Mouse (Mus musculus): ENCODE results near the gene Fam135a. TPM values are rescaled to one million over a fixed set of nuclear protein-coding genes. Genes with fewer than 3 reads are reported as not detected.
"Not testable (repeated sequence)": the region's sequence is repeated elsewhere in the genome, so short reads cannot be mapped to it uniquely, and the experiment has no call there.

Fam135a gene
- total RNA-seq, 2 experiments from 2014 or later = 15.5 to 22.5 TPM

GRCm38 (mm10) chr1:24068830-24069229 lies 31.3 kb downstream of the Fam135a start:
- no peak for DNase-seq

GRCm38 (mm10) chr1:24066706-24067105 lies 33.4 kb downstream of the Fam135a start:
- DNase-seq = no peak

DNA sequence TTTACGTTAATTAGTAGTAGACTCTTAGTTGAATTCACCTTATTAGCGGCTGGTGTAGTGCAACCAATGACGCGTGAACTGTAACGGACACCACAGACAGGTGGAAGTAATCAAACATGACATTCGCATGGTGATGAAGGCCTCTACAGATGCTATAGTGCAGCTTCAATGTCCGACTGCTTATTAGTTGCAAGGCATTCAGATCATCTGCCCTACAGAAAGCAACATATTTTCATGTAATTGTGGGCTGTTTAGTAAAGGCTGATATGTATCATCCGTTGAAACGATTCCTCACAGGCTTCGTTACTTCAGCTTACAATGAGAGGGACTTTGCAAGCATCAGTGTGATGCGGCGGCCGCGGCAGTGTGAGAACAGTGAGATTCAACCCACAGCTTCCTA lies 44.4 kb downstream of the Fam135a start:
- no peak for DNase-seq

DNA sequence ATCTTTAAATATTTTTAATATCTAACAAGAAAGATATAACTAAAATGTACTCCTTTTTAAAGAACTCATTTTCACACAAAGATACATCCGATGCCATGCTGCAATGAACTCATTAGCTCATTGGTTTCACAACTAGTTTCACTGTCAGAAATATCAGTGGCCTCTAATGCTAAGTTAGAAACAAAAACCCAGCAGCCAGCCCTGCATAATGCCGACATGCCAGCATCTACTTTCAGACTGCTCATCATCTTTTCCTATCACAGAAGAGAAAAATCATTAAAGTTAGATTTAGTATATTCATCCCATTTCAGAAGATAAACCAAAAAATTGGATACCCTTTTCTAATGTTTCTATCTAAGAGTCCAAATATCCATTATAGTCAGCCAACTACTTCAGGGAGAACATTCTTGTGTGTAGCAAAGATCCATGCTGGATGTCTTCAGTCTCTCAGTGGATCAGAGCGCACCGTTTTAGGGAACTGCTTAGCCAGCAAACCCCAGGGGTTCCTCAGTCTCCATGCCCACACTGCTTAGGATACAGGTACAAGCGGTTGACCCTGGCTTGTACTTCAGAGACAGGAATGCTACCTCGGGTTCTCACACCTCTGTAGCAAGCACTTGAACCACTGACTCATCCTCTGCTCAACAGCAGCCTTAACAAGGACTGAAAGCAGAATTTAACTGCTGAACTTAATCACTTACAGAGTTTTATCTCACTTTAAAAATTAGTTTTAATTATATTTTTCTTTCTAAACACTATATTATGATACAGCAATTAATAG lies 53.2 kb downstream of the Fam135a start:
- no peak for DNase-seq

DNA sequence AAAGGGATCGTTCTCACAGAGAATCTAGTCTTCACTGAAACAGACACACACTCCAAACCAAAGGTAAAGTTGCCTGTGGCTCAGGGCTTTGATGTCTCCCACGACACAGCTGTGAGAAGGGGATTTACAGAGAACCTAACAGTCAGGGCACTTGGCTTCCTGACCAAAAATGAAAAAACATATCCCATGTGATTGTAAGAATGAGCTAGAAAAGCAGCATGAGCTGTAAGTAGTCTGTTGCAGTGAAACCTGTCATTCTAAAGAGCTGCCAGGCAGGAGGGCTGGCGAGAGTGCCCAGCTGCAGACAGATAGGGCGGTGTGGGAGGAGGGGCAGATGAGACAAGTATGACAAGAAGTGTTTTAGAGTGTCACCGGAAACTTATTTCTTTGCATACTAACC lies 54.5 kb downstream of the Fam135a start:
- DNase-seq = no peak

- no peak for DNase-seq
Measured at GRCm38 (mm10) chr1:24043007-24043406, 57.1 kb downstream of the Fam135a start.

DNA sequence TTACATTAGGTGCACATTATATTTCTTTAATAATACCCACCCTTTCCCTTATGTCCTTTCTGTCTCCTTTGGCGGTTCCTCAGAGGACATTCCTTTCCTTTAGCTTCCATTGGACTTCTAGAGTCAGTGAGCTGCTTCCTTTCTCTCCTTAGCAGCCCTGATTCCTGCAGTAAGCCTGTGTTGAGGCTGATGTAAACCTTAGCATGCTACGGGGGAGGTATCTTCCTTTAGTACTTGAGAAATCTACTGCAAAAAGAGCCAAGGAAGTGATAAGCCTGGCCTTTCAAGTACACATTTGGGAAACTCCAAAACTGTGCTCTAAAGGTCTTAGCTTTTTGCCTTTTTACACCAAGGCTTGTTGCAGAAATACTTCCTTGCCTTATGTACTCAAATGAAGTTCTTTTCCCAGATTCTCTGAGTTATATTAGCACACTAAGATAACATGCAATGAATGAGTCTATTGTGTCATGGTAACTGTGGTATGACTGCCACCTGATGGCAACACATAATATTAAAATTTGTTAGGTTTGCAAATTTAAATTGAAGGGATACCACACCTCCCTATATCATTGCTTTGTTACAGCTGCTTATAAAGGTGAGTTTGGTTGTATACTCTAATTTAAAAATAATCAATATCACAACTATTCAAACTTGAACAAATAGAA lies 66.2 kb downstream of the Fam135a start:
- DNase-seq = peak in 1 of 2 experiments; percentile 3

DNA sequence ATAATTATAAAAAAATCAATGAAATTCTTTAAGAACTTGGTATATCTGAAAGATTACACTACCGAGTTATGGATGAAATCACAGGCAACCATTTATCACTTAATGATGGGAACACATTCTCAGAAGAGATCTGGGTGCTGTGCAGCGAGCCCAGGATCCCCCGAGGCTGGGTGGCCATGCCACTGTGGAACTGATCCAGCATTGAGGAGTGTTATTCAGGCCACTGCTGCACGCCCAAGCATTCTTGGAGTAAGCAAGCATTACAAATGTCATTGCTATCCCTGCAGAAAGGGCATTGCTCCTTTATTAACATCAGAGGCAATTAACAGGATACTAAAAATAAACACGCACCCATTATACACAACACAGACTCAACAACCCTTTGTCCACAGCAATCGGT lies 89.3 kb downstream of the Fam135a start:
- DNase-seq = no peak

GRCm38 (mm10) chr1:24010016-24010415 lies 90.1 kb downstream of the Fam135a start:
- peak in 1 of 2 experiments; percentile 28 for DNase-seq

DNA sequence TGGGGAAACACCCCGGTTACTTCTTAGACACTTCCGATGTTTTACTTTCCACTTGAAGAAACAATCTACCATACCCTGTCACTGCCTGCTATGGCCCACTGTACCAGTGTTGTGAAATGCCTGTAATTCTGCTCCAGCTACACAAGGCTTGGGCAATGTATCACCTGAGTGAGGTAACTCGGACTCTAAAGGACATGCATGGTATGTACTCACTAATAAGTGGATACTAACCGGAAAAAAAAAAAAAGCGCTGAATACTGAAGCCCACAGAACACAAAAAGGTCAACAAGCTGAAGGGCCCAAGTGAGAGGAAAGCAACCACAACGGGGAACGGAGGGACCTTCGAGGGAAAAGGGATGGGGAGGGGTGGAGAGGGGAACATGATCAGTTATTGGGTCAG lies 92.5 kb downstream of the Fam135a start:
- DNase-seq = no peak

DNA sequence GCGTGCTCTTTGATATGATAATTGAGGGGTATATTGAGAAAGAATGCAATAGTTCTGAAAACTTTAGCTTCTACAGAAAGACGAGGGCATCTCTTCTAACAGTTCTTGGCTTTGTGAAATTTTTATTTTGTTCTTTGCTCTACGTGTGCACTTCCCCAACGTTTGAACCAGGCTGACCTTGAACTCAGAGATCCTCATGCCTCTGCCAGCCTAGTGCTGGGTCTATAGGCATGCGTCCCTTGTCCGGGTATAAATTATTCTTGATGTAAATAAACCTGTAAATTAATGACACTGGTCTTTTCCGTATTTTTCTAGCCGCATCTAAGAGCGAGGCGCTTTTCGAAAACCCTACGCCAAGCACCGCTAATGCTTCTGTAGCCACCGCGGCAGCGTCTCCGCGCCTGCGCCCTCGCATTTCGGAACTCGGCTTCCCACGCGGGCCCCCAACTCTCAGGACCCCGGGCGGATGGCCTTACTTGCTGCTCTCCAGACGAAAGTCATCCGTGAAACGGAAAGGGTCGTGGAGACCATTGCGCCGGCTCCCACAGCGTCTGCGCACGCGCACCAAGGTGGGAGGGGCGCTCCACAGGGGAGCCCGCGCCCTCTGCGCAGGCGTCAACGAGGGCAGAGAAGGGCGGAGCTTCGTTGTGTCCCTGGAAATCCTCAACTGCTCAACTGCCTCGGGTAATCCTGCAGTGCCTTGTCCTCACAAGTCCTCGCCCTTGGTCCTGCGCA lies 94.9 kb downstream of the Fam135a start, which contains the start of gene Sdhaf4:
Gene Sdhaf4, minus strand, starts transcription at position 587 of the 735 bp plus-strand sequence.
- DNase-seq = peak; percentile 93 to 96

DNA sequence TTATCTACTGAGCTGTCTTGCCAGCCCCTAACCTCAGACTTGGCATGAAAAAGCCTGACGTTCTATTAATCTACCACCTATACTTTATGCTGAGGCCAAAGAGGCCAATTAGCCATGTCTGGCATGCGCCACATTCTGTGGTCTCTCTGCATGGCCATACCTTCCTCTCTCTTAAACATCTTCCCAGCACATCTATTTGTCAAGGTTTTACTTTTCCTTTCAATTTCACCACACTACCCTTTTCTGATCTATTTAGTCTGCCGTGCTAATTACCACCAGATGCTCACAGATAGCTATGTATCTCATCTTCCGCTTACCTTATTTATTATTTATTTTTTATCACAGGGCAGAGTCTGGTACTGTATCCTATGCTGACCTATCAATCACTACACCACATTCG lies 100.8 kb downstream of the Fam135a start:
- no peak for DNase-seq

GRCm38 (mm10) chr1:23998866-23999265 lies 101.3 kb downstream of the Fam135a start:
- DNase-seq = no peak

DNA sequence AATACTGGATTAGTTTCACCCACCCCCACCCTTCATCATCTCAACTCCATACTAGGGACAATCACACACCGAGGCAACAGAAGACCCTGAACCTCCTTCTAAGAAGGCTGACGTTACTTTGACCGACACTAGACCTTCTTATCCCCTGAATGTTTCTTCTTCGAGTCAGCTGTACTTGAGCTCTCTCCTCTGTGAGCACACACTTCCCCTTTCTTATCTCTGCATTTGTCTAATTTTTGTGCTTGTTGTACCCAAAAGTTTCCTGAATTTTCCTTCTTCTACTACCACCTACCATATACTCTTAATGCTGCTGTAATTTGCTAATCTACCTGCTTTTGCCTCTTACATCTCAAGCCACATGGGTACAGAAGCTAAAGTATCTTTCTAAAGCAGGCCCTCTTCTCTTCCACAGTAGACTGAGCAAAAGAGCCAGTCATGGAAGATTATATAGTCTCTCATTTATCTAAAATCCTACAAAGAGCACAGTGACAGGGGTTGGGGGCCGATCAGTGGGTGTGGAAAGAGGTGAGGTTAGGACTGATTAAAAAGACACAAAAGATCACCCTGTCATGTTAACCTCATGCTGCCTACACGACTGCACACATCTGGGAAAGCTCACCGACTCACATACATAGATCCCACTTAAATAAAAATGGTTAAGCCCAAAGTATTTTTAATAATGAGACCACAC lies 101.9 kb downstream of the Fam135a start:
- DNase-seq = no peak

- DNase-seq = no peak
Measured at GRCm38 (mm10) chr1:23997493-23997892, 102.6 kb downstream of the Fam135a start.

DNA sequence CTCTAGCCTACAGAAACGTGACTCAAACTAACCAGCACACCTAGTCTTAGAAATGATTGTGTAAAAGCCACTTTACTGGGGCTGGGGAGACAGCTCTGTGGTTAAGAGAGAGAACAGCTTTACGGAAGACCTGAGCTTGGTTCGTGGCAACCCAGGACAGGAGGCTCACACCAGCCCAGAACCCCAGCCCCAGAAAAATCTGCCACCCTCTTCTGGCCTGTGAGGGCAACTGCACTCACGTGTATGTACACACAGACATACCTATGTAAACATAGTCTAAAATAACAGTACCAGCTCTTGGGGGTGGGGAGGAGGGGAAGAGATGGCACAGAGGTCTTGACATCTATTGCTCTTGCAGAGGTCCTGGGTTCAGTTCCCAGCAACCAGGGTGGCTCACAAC lies 104.7 kb downstream of the Fam135a start:
- DNase-seq = no peak

GRCm38 (mm10) chr1:23983118-23983517 lies 117.0 kb downstream of the Fam135a start:
- DNase-seq = no peak

DNA sequence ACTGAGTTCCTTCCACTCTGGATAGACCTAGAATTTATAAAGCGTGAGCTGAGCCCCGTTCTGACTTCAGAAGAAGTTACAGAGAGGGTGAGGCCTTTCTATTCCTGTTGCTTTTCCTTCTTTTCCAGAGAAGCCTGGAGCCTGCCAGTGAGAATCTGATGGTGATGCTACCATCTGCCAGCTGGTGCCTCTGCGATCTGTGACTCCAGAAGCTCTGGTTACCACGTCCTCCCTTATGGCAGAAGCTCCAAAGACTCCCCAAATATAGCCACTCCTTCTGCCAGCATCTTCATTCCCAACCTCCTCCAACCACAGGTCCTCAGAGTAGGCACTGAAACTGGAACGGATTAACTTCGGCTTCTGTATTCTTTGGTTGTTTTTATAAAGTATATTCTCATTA lies 121.9 kb downstream of the Fam135a start:
- no peak for DNase-seq

DNA sequence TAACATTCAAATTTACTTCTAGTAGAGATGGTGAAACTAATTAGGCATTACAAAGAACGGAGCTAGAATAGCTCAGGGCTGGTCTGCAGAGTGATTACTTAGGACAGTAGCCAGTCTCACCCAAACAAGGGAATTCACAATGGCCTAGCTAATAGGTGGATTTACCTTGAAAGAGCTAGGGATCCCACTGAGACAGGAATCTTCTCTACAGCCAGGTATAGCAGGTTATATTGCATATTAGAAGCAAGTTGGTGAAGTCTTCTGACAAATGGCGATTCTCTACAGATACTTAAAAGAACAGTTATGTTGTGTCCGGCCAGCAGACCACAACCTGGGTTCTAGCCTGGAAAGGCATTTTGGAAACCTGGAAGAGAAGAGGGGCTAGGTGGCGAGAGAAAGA lies 129.0 kb downstream of the Fam135a start:
- DNase-seq = not testable (repeated sequence)

GRCm38 (mm10) chr1:23968027-23968725 lies 132.0 kb downstream of the Fam135a start:
- DNase-seq = no peak

GRCm38 (mm10) chr1:23966226-23966625 lies 133.9 kb downstream of the Fam135a start:
- DNase-seq = no peak

All from adrenal gland, postnatal 36 days (tissue).